Mouse (Mus musculus): ENCODE data around the gene Camta1.

DNA sequence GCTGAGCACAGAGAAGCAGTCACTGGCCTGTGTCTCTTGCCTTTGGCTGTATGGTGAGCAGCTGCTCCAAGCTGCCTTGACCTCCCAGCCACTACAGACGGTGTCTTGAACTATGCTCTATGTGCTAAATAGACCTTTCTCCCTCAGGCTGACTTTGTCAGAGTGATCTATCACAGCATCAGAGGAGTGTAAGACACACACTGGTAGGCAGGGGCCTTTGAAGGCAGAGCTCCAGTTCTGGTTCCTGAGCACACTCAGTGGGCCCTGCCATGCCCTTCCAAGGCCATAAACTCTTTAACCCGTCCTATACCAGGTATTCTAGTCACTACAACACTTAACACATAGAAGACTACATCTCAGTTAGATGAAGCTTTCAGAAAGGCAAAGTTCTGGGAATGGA, 780.3 kb downstream of the Camta1 start:
- TF ChIP-seq CTCF (conservative IDR thresholded peaks at IDR 0.05; ENCODE audit: insufficient read depth, insufficient read length, low read depth, low read length) (no peak), POLR2A (IDR thresholded peaks at IDR 0.05; ENCODE audit: low read depth, low read length) (no peak)
